Mouse (Mus musculus) B cell, adult 2 months (primary cell): ENCODE measurements around the gene Obsl1.

Experiments used
- DNase-seq, 2 experiments: peaks; one replicate each; pipeline ENCODE4 v3.0.0; 2022

Obsl1 gene

GRCm38 (mm10) chr1:75517984-75518383, 11.7 kb upstream of the Obsl1 start:
- DNase-seq, result no peak

GRCm38 (mm10) chr1:75516703-75517380, 10.6 kb upstream of the Obsl1 start:
- DNase-seq, result no peak

GRCm38 (mm10) chr1:75512550-75512949, 6.3 kb upstream of the Obsl1 start:
- DNase-seq, result no peak

- no peak for DNase-seq
Observed at GRCm38 (mm10) chr1:75511437-75512210, 5.4 kb upstream of the Obsl1 start.

- no peak for DNase-seq
Observed at GRCm38 (mm10) chr1:75510154-75510553, 3.9 kb upstream of the Obsl1 start.

GRCm38 (mm10) chr1:75509586-75509985, 3.3 kb upstream of the Obsl1 start:
- no peak for DNase-seq

- no peak for DNase-seq
Observed at GRCm38 (mm10) chr1:75507006-75507405, 754 bp upstream of the Obsl1 start, which contains the start of gene Inha. Gene Inha, plus strand, starts transcription at chr1:75507077.

- DNase-seq, result peak; percentile 18 to 27
Observed at GRCm38 (mm10) chr1:75505159-75505955, 895 bp downstream of the Obsl1 start.

GRCm38 (mm10) chr1:75504256-75505045, 1.8 kb downstream of the Obsl1 start:
- DNase-seq, result no peak

- no peak for DNase-seq
Observed at GRCm38 (mm10) chr1:75503651-75503980, 2.6 kb downstream of the Obsl1 start.

GRCm38 (mm10) chr1:75502945-75503650, 3.2 kb downstream of the Obsl1 start:
- no peak for DNase-seq

GRCm38 (mm10) chr1:75501905-75502304, 4.3 kb downstream of the Obsl1 start:
- no peak for DNase-seq

- DNase-seq, result peak in 1 of 2 experiments; percentile 34
Observed at GRCm38 (mm10) chr1:75499441-75499840, 6.8 kb downstream of the Obsl1 start.

GRCm38 (mm10) chr1:75498897-75499296, 7.4 kb downstream of the Obsl1 start:
- DNase-seq, result no peak

GRCm38 (mm10) chr1:75494878-75495548, 11.2 kb downstream of the Obsl1 start:
- peak; percentile 48 to 56 for DNase-seq

- DNase-seq, result no peak
Observed at GRCm38 (mm10) chr1:75492579-75493170, 13.6 kb downstream of the Obsl1 start.

- DNase-seq, result no peak
Observed at GRCm38 (mm10) chr1:75490785-75491551, 15.3 kb downstream of the Obsl1 start.

GRCm38 (mm10) chr1:75487405-75488161, 18.7 kb downstream of the Obsl1 start:
- DNase-seq, result peak; percentile 58 to 62

GRCm38 (mm10) chr1:75487040-75487404, 19.2 kb downstream of the Obsl1 start:
- no peak for DNase-seq

- DNase-seq, result no peak
Observed at GRCm38 (mm10) chr1:75486561-75486960, 19.7 kb downstream of the Obsl1 start.
